Mouse (Mus musculus): ENCODE results near the gene 9330161L09Rik. TPM values are rescaled to one million over a fixed set of nuclear protein-coding genes. Genes with fewer than 3 reads are reported as not detected.

Gene 9330161L09Rik
- polyA plus RNA-seq, 1 experiment from 2014 or later, result 0.42 TPM

Other genes with a start within 250 kb of the 9330161L09Rik start
- 0.32 and 0.50 TPM in 2 replicates for gene Prima1, start 165.7 kb downstream of the 9330161L09Rik start, polyA plus RNA-seq (2014; fragmentation: Nextera tagmentation; extraction: Ambion mirVana)
- gene Fam181a, start 96.8 kb downstream of the 9330161L09Rik start, polyA plus RNA-seq (2014; fragmentation: Nextera tagmentation; extraction: Ambion mirVana), result 4.5 and 5.1 TPM in 2 replicates
- 0.92 and 1.2 TPM in 2 replicates for gene Asb2, start 51.8 kb downstream of the 9330161L09Rik start, polyA plus RNA-seq (2014; fragmentation: Nextera tagmentation; extraction: Ambion mirVana)
- 12.2 and 12.5 TPM in 2 replicates for gene Otub2, start 19.1 kb downstream of the 9330161L09Rik start, polyA plus RNA-seq (2014; fragmentation: Nextera tagmentation; extraction: Ambion mirVana)
- gene Ddx24, start 18.0 kb upstream of the 9330161L09Rik start, polyA plus RNA-seq (2014; fragmentation: Nextera tagmentation; extraction: Ambion mirVana), result 114 TPM in 2 replicates
- 3.5 and 3.7 TPM in 2 replicates for gene Ifi27, start 26.4 kb upstream of the 9330161L09Rik start, polyA plus RNA-seq (2014; fragmentation: Nextera tagmentation; extraction: Ambion mirVana)
- 0.70 and 2.1 TPM in 2 replicates for gene Ifi27l2a, start 35.9 kb upstream of the 9330161L09Rik start, polyA plus RNA-seq (2014; fragmentation: Nextera tagmentation; extraction: Ambion mirVana)
- gene Ifi27l2b, start 49.4 kb upstream of the 9330161L09Rik start, polyA plus RNA-seq (2014; fragmentation: Nextera tagmentation; extraction: Ambion mirVana), result not detected in 2 replicates
- 2.2 and 2.6 TPM in 2 replicates for gene Ppp4r4, start 124.5 kb upstream of the 9330161L09Rik start, polyA plus RNA-seq (2014; fragmentation: Nextera tagmentation; extraction: Ambion mirVana)
- 0.14 TPM in 1 of 2 replicates, not detected in the other for gene Serpina10, start 223.6 kb upstream of the 9330161L09Rik start, polyA plus RNA-seq (2014; fragmentation: Nextera tagmentation; extraction: Ambion mirVana)
- 0.43 and 0.55 TPM in 2 replicates for gene Serpina6, start 249.4 kb upstream of the 9330161L09Rik start, polyA plus RNA-seq (2014; fragmentation: Nextera tagmentation; extraction: Ambion mirVana)